Mouse (Mus musculus) brain, embryonic 14.5 days (tissue): ENCODE results near the gene Slco4c1. TPM values are rescaled to one million over a fixed set of nuclear protein-coding genes. Genes with fewer than 3 reads are reported as not detected.
A peak's percentile ranks its signal among the peaks of the same experiment; 100 is the strongest.

Source experiments
- DNase-seq: peaks from one replicate; pipeline ENCODE4 v3.0.0-alpha.2; 2011; ENCODE audit warnings: low read depth
- CTCF ChIP-seq: fragments of 200-500 bp; IDR thresholded peaks from 2 replicates; pipeline ENCODE4 v1.5.1; 2012; ENCODE audit warnings: inconsistent platforms, mild to moderate bottlenecking, moderate library complexity, borderline replicate concordance; ENCODE audit not compliant: insufficient read depth, insufficient read length; ENCODE audit errors: extremely low read depth
- POLR2A ChIP-seq: fragments of 200-500 bp; IDR thresholded peaks from 2 replicates; pipeline ENCODE4 v1.6.1; 2012; ENCODE audit warnings: mild to moderate bottlenecking, inconsistent platforms, borderline replicate concordance; ENCODE audit not compliant: poor library complexity, insufficient read depth, insufficient read length, severe bottlenecking; ENCODE audit errors: extremely low read depth
- polyA plus RNA-seq: library from polyadenylated mRNA; depleted of rRNA; stranded (reverse); fragments of >200 nt; gene quantifications from 2 replicates; pipeline ENCODE4 v1.2.3, GENCODE M21; 2012

The Slco4c1 gene
- polyA plus RNA-seq, 1 experiment: 0.62 TPM

DNA sequence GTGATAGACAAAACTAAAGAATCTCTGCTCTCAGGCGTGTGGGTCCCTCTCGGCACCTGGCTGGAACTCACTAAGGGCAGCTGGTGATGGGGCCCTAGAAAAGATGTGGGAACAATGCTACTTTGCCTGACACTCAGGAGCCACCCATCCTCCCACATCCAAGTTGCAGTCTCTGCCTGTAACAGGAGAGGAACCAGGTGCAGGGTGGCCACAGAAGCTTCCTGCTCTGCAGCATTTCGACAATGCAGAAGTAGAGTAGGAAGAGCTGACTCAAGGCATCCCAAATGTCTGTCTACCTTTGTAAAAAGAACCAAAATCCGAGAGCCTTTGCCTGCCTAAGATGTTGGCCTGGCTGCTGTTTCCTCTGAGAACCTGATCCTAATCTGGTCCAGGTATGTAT lies 22.9 kb downstream of the Slco4c1 start:
- TF ChIP-seq POLR2A (no peak), CTCF (no peak)
- DNase-seq: no peak

DNA sequence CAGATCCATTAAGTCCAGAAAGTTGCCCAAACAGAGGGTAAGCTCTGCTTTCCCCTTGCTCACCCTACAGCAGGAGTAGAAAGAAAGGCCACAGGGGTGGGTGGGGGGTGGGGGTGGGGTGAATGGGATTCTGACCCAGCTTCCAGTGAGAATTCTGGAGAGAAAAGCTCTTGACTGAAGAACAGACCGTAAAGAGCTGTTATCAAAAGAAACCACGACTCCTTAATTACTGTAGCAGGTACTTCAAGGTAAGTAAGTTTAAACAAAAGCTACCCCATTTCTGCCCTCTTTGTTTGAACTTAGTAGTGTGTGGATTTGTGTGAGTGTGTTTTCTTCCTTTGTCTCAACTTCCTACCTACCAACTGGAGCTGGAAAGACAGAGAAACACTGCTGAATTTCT lies 23.4 kb downstream of the Slco4c1 start:
- no peak for DNase-seq
- TF ChIP-seq POLR2A (no peak), CTCF (no peak)

DNA sequence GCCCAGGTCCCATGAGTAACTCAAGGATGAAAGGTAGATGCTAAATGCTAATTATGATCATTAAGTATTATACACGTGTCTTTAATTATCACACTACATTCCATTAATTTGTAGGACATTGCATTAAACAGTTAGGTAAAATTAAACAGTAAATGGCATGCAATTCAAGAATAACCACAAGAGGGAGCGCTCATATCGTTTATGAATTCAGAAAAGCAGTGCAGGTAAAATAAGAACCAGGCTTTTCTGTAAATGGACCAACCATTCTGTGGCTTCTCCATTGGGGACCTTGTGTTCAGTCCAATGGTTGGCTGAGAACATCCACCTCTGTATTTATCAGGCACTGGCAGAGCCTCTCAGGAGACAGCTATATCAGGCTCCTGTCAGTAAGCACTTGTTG lies 25.2 kb downstream of the Slco4c1 start:
- DNase-seq: peak; percentile 69

DNA sequence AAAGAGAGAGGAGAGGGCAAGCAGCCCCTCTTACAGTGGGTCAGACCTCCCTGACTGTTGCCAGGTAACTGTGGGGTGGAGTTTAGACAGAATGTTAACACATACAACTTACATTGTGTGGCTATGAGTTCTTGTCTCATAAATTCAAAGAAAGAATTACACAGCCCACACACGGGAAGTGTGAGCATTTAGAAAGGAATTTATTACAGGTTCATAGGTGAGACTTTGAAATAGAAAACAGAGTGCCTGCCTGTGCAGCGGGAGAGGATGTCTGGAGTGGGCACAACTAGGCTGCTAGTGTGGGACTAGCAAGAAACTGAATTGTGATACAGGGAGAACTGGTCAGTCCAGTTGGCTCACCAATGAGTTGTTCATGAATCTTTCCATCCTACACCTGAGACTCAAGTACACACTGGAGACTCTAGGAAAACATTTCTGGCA lies 66.7 kb downstream of the Slco4c1 start:
- DNase-seq: no peak
- TF ChIP-seq POLR2A (no peak), CTCF (no peak)

More for the DNA sequence above, 25.2 kb downstream of the Slco4c1 start:
- peak; percentile 14; the same call in 1 of the 2 replicates for TF ChIP-seq CTCF
- no peak for TF ChIP-seq POLR2A

DNA sequence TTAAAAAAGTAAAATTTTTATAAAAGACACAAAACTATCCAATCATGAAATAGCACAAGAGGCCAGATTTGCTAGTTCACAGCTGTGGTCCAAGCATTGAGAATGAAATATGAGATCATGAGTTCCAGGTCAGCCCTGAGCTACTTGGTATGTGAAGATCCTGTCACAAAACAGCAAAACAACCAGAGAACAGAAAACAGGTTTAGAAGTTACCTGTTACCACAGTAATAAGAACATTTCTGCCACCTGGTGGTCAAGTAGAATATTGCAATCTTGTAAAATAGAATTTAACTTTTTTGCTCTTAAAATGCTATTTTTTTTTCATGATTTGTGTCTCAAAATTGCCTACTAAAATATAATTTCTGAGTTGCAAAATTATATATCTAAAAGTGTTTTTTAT lies 70.4 kb downstream of the Slco4c1 start:
- DNase-seq: peak; percentile 81
- no peak for TF ChIP-seq CTCF

DNA sequence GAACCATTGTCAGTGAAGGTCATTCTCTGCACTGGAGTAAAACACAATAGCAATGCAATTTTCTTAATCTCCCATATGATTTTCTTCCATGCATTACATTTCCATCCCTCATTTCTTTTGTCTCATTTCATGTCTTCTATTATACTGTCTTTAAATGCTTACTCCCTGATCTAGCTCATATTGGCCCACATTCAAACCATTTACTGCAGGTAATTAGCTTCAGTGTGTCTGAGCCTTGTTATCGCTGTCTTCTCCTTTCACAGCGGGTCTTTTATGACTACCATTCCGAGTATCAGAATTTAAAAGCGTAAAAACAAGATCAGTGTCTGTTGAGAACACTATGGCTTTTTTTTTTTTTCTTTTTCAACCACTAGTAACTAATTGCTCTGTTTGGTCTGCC lies 77.3 kb downstream of the Slco4c1 start:
- DNase-seq: peak; percentile 64

DNA sequence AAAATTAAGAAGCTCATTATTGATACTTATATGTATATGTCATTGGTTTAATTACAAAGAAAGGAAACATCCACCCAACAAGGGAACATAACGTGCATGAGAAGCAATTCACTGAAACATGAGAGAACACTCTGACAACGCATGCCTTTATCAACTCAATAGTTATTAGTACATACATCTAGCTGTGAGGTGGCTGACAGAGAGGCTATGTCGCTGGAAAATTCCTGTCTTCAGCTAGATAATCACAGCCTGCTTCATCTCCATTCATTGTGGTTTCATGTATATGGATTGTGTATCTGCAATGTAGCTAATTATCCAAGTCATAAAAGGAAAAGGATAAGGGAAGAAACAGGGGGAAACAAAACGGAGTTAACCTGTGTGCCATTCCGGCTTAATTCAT lies 77.7 kb downstream of the Slco4c1 start:
- no peak for DNase-seq
- TF ChIP-seq POLR2A (no peak), CTCF (no peak)

More for the DNA sequence above, 77.3 kb downstream of the Slco4c1 start:
- no peak for TF ChIP-seq CTCF
- TF ChIP-seq POLR2A: no peak

DNA sequence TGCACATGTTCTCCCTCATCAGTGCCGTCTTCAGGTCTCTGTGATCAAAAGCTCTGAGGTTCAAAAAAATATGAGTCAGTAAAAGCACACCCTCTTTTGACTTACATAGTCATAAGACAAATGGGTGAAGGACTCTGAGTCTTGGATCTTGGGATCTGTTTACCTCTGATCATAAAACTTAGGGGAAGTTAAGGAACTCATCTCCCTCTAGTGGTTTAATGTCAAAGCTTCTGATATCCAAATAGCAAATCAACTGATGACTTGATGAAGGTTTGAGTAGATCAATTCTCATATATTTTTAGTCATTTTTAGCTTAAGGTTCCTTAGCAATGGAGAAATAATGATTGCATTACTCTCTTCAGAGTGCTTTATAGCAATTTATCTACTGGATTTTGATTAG lies 82.7 kb downstream of the Slco4c1 start:
- no peak for DNase-seq
- TF ChIP-seq CTCF (no peak), POLR2A (no peak)

DNA sequence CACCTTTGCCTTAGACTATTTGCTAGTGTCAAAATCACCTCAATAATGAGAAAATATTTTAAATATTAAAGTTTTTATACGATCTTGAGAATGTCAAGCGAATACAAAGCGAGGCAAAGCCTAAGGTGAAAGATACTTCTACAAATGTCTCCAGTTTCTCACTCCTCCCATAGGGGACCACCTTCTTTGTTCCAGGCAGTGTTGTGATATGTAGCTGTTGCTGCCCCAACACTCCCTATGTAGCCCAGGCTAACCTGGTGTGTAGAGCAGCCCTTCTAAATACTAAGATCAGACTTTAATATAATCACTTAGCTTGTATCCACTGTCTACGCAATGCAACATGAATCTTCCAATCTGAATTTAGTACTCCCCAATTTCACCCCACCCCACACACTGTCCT lies 97.8 kb downstream of the Slco4c1 start:
- TF ChIP-seq CTCF: no peak
- no peak for TF ChIP-seq POLR2A
- no peak for DNase-seq

DNA sequence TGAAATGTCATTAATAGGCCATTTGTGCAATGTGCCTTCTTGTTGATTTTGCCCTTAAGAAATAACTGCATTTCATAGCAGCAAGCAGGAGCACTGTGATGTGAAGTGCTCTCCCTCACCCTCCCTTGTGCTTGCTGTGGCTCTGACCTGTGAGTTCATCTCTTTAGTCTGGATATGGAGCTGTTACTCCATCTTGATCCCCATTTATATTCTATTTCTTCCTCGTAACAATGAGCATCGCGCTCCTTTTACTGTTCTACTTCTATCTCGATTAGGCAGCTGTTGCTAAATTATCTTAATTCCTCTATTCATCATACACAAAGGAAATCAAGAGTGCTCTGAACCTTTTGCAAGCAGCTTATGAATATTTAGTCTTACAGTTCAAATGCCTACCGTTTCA lies 98.3 kb downstream of the Slco4c1 start:
- no peak for TF ChIP-seq CTCF
- no peak for TF ChIP-seq POLR2A
- DNase-seq: peak; percentile 68

DNA sequence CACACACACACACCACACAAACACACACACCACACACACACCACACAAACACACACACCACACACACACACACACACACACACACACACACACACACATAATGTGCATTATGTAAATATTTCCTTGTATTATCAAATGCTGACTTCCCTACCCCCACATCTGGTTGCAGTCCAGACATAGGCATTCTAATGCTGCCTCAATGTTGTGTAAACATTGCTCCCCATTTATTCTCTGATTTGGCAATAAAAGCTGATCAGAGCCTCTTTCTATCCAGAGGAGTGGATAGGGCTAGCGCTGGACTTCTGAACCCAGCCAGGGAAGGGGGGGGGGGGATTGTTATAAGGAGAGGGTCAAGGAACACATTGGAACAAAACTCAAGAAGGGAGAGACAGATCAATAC lies 101.7 kb downstream of the Slco4c1 start:
- TF ChIP-seq POLR2A: no peak
- no peak for TF ChIP-seq CTCF
- DNase-seq: no peak

DNA sequence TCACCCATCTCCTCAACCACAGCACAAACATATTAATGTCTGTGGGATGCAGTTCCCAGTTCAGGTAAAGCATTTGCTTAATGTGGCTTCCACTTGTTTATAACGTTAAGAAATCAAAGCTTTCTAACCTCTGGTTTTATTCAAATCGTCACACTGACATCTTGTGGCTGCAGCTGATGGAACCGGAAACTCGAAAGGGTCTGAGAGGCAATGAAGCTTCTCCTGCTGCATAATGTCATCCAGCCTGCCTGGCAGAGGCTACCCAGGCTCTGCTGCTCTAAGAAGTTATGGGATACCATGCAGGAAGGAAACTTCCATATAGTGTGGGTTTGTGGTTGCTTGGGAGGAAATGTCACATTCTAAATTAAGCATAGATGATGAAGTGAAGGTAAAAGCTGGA lies 103.7 kb downstream of the Slco4c1 start:
- peak; percentile 75 for DNase-seq
- TF ChIP-seq CTCF (peak; percentile 52; the same call in 1 of the 2 replicates), POLR2A (no peak)

DNA sequence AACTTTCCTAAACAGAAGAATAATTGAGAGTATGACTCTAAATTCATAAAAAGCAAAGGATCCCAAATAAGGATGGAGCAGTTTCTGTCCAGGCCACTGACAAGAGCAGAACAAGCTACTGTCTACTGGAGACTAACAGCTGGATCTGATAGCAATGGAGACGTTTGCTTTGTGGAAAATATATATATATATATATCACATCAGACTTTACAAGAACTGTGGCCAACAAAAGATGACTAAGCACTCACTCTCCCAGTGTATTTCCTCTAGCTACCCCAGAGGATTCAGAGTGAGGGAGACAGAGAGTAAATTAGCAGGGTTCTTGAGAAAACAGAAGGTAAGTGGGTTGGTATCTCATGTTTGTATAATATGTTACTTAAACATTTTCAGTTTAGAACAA lies 105.4 kb downstream of the Slco4c1 start:
- DNase-seq: no peak
- no peak for TF ChIP-seq POLR2A
